Mouse (Mus musculus) natural killer cell, adult 2 months (primary cell): ENCODE measurements around the gene Specc1.

Source experiments
- DNase-seq, 2 experiments: peaks; one replicate each; pipeline ENCODE4 v3.0.0; 2022; ENCODE audit warnings: low spot score in 2 of 2

Specc1 gene

DNA sequence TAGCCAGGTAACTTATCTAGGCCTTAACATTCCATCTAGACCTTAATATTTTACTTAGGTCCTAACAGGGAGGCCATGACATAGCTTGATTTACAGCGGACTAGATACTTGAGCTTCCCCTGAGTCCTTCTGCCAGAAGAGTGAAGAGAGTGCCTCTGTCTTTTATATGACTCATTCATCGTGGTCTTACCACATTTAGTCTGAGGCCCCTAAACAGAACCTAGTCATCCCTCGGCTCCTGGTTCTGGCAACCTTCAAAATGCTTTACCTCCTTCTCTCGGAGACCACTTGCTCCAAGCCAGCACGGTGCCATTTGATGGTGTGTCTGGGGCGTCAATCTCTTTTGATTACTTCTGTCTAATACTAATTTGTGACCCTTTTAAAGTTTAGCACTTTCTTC is 133.8 kb downstream of the Specc1 start:
- no peak for DNase-seq

GRCm38 (mm10) chr11:62103380-62103911 is 146.9 kb downstream of the Specc1 start:
- DNase-seq = no peak

DNA sequence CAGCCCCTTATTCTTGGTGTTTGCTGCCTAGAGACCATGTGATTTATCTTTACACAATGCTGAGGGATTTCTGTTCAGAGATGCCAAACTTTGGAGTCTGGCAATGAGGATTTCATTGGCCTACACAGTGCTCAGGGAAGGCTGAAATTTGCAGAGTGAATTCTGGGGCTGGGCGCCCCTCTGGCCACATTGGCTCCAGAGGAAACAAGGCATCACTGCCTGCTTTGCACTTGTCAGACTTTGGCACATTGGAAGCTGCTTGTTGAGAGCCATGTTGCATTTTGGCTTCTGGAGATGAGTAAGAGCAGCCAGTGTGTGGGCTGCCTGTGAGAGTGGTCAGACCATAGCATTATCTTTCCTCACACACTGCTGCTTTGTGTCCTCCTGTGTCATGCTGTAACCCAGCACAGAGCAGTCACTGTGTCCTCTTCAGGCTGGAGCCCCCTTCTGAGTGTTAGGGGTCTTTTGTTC is 149.9 kb downstream of the Specc1 start:
- no peak for DNase-seq

GRCm38 (mm10) chr11:62107272-62107836 is 150.8 kb downstream of the Specc1 start:
- DNase-seq = no peak

- DNase-seq = no peak
Observed at GRCm38 (mm10) chr11:62118561-62118960, 162.0 kb downstream of the Specc1 start.

- DNase-seq = no peak
Observed at GRCm38 (mm10) chr11:62119871-62120270, 163.3 kb downstream of the Specc1 start.

GRCm38 (mm10) chr11:62121365-62121764 is 164.8 kb downstream of the Specc1 start:
- no peak for DNase-seq

DNA sequence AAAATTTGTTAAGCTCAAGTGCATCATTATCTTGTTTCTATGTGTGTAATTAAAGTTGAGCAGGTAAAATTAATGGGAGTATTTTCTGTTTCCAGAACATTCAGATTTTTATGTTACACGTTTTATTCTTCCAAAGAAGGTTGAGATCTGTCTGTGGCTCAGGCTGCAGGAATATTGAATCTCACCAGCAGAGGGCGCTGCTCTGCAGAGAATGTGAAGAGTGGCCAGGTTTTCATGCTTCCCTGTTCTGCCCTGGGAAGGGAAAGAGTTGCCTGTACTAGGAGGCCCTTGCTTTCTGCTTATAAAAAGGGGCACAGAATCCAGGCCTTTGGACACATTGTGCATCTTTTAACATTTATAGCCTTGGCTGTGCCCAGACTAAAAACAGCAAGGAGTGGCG is 171.1 kb downstream of the Specc1 start:
- peak; percentile 57 to 72 for DNase-seq

DNA sequence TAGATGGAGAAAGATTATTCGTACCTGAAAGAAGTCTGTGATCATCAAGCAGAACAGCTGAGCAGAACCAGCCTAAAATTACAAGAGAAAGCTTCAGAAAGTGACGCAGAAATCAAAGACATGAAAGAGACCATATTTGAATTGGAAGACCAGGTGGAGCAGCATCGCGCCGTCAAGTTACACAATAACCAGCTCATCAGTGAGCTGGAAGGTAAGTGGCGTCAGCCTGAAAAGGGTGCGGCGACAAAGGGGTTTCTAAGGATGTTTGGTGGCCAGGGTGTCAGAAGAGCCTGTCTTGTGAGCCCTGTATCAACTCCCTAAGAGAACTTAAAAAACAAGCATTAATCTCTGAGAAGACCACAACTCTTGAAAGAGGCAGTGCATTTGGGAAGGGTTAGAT is 171.6 kb downstream of the Specc1 start:
- no peak for DNase-seq

DNA sequence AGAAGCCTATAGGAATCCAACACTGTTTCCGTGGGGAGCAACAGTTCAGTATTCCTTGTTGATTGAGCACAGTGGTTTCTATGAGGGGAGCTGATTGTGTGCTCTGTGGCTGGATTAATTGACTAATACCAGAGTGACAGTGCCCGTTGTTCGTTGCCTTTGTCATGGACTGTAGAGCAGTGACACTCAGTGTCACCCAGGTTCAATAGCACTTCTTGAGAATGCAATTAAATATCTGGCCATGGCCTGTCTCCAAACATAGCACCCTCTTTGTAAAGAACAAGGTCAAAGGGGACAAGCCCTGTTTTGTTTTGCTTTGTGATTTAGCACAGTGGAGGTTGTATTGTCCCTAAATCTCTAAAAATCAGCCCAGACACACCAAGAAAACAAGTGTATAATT is 173.6 kb downstream of the Specc1 start:
- DNase-seq = no peak

DNA sequence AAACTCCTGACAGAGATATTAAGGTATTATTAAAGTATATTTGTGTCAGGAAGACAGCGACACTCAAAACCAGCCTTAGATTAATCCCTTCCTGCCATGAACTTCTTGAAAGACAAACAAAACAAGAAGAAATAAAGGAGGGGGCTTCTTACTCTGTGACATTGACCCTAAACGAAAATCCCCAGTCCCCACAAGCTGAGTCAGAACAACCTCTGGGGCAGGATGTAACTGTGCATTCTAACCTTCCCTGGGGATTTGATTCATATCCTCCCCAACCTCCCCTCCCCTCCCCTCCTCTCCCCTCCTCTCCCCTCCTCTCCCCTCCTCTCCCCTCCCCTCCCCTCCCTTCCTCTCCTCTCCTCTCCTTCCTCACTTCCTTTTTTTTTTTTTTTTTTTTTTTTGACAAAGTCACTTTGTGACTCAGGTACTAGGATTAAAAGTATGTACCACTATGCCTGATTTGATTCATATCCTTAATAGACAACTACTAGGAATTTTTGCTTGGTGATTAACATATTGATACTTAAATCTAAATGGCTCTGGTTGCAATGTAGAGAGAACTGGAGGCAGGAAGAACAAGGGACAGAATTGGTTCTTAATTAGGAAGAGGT is 174.2 kb downstream of the Specc1 start:
- no peak for DNase-seq

- no peak for DNase-seq
Observed at GRCm38 (mm10) chr11:62131601-62132000, 175.0 kb downstream of the Specc1 start.

- no peak for DNase-seq
Observed at GRCm38 (mm10) chr11:62134191-62134590, 177.6 kb downstream of the Specc1 start.

GRCm38 (mm10) chr11:62145216-62146110 is 188.9 kb downstream of the Specc1 start:
- DNase-seq = no peak

DNA sequence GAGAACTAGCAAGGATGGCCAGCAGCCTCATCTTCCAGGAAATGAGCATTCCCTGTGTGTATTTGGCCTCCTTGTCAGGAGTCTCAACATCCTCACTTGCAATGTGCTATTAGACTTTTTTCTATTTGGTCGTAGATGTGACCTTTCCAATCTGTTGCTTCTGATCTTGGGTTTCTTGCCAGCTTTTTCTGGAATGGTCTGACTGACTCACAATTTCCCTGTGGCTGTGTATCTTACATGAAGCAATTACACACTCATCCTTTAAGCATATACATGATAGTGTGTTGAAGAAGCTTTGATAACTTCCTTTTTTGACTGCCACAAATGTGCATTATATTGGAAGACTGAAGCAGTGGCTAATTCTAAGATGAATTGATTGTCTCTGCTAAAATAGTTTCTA is 190.1 kb downstream of the Specc1 start:
- no peak for DNase-seq

GRCm38 (mm10) chr11:62148026-62148425 is 191.5 kb downstream of the Specc1 start:
- no peak for DNase-seq

DNA sequence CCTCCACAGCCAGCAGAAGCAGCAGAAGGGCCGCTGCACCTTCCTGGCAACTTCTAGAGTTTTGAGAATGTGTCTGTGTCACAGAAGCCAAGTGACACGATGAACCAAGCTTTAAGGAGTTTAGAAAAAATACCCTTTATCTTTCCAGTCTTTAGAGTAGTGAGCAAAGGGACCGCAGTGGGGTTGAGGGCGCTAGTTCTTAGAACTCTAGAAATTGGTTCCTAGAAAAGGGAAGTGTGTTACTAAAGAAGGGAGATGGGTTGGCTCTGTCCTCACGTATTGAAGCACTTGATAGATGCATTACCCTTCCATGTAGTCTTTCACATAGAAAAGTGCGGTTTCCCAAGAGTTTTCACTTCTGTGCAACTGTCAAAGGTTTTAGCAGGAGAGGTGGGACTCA is 191.9 kb downstream of the Specc1 start:
- no peak for DNase-seq

- no peak for DNase-seq
Observed at GRCm38 (mm10) chr11:62153057-62153456, 196.5 kb downstream of the Specc1 start.

DNA sequence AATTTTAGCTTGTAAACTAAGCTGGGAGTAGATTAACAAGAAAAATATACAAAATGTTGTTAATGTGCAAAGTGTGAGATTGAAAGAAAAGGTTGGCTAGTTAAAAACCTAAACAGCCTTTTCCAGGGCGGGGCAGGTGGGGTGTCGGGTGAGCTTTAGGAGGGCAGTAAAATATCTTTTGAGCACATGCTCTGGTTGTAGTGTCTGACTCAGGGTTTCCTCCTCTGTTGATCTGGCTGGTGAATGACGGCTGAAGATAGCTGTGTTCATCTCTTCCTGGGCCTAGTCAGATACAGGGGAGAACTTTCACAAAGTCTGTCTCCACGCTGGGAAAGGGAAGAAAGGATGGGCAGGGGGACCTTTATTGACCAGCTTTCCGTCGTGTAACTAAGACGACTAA is 203.2 kb downstream of the Specc1 start:
- no peak for DNase-seq

GRCm38 (mm10) chr11:62161450-62161849 is 204.9 kb downstream of the Specc1 start:
- no peak for DNase-seq

GRCm38 (mm10) chr11:62164357-62164756 is 207.8 kb downstream of the Specc1 start:
- DNase-seq = no peak

DNA sequence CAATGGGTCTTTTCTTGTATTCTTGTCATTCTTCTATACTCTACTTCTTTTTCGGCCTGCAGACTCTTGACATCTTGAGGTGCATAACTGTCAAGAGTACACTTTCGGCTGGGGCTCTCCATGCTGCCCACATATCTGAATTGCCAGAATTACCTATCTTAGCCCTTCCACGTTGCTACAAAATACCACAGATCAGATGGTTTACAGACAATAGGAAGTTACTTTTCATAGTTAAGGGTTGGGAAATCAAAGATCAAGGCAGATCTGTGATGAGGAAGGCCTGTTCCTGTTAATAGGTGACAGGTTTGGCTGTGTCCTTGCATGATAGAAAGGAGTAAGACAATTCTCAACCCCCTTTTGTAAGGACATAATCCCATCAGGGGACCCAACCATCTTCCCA is 209.9 kb downstream of the Specc1 start:
- DNase-seq = no peak

DNA sequence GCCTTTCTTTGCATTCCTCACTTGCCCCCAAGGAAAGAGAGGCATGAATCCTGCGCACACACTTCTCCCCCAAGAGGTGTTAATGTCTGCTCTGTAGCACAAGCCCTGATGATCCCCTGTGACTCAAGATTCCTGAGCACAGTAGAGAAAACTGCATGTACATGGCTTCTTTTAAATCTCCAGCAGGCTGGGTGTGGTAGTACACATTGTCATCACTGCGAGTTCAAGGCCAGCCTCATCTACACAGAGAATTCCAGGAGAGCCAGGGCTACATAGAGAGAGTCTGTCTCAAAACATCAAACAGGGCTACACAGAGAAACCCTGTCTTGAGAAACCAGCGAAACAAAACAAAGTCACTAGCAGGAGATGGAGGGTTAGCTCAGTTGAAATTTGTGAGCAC is 211.6 kb downstream of the Specc1 start:
- no peak for DNase-seq
